Mouse (Mus musculus): Measurements from ENCODE around the gene Slc9a7.
A peak's percentile ranks its signal among the peaks of the same experiment; 100 is the strongest.

Slc9a7 gene

GRCm38 (mm10) chrX:20291282-20292039, at the start of gene Slc9a7:
TSS of gene Slc9a7 (minus strand) at chrX:20291807.
- Histone ChIP-seq H3K36me3 (ENCODE audit: control insufficient read depth, insufficient read depth, low read length, poor library complexity, severe bottlenecking) (no peaks in the 10 kb centered on the region), H3K27me3 (ENCODE audit: control insufficient read depth, insufficient read depth, low read length, poor library complexity, severe bottlenecking) (no peaks in the 10 kb centered on the region)
- peak; percentile 84 for DNase-seq (ENCODE audit: low read depth, low spot score)

GRCm38 (mm10) chrX:20335722-20336121, 44.1 kb upstream of the Slc9a7 start:
- peak; percentile 76 for DNase-seq (ENCODE audit: low read depth, low spot score)
- Histone ChIP-seq H3K36me3 (ENCODE audit: control insufficient read depth, insufficient read depth, low read length, poor library complexity, severe bottlenecking) (no peaks in the 10 kb centered on the region), H3K27me3 (ENCODE audit: control insufficient read depth, insufficient read depth, low read length, poor library complexity, severe bottlenecking) (no peaks in the 10 kb centered on the region)

- no peaks in the 10 kb centered on the region for H3K36me3 ChIP-seq (ENCODE audit: control insufficient read depth, insufficient read depth, low read length, poor library complexity, severe bottlenecking)
- DNase-seq (ENCODE audit: low read depth, low spot score) = no peak
- no peaks in the 10 kb centered on the region for H3K27me3 ChIP-seq (ENCODE audit: control insufficient read depth, insufficient read depth, low read length, poor library complexity, severe bottlenecking)
These were observed 41.1 kb upstream of the Slc9a7 start for GRCm38 (mm10) chrX:20332756-20333155.

GRCm38 (mm10) chrX:20307215-20307614, 15.6 kb upstream of the Slc9a7 start:
- no peaks in the 10 kb centered on the region for H3K36me3 ChIP-seq (ENCODE audit: control insufficient read depth, insufficient read depth, low read length, poor library complexity, severe bottlenecking)
- no peaks in the 10 kb centered on the region for H3K27me3 ChIP-seq (ENCODE audit: control insufficient read depth, insufficient read depth, low read length, poor library complexity, severe bottlenecking)
- peak; percentile 72 for DNase-seq (ENCODE audit: low read depth, low spot score)

- Histone ChIP-seq H3K36me3 (ENCODE audit: control insufficient read depth, insufficient read depth, low read length, poor library complexity, severe bottlenecking) (no peaks in the 10 kb centered on the region), H3K27me3 (ENCODE audit: control insufficient read depth, insufficient read depth, low read length, poor library complexity, severe bottlenecking) (no peaks in the 10 kb centered on the region)
- no peak for DNase-seq (ENCODE audit: low read depth, low spot score)
These were observed 14.3 kb upstream of the Slc9a7 start for GRCm38 (mm10) chrX:20305941-20306340.

- no peaks in the 10 kb centered on the region for H3K36me3 ChIP-seq (ENCODE audit: control insufficient read depth, insufficient read depth, low read length, poor library complexity, severe bottlenecking)
These were observed 11.7 kb upstream of the Slc9a7 start for GRCm38 (mm10) chrX:20303280-20303679.

GRCm38 (mm10) chrX:20292040-20292417, 422 bp upstream of the Slc9a7 start:
- Histone ChIP-seq H3K36me3 (ENCODE audit: control insufficient read depth, insufficient read depth, low read length, poor library complexity, severe bottlenecking) (no peaks in the 10 kb centered on the region), H3K27me3 (ENCODE audit: control insufficient read depth, insufficient read depth, low read length, poor library complexity, severe bottlenecking) (no peaks in the 10 kb centered on the region)
- DNase-seq (ENCODE audit: low read depth, low spot score) = no peak

More at GRCm38 (mm10) chrX:20303280-20303679, 11.7 kb upstream of the Slc9a7 start:
- no peaks in the 10 kb centered on the region for H3K27me3 ChIP-seq (ENCODE audit: control insufficient read depth, insufficient read depth, low read length, poor library complexity, severe bottlenecking)
- DNase-seq (ENCODE audit: low read depth, low spot score) = no peak

- H3K36me3 ChIP-seq (ENCODE audit: control insufficient read depth, insufficient read depth, low read length, poor library complexity, severe bottlenecking) = no peaks in the 10 kb centered on the region
- no peaks in the 10 kb centered on the region for H3K27me3 ChIP-seq (ENCODE audit: control insufficient read depth, insufficient read depth, low read length, poor library complexity, severe bottlenecking)
- DNase-seq (ENCODE audit: low read depth, low spot score) = peak; percentile 63
These were observed 892 bp downstream of the Slc9a7 start for GRCm38 (mm10) chrX:20290715-20291114.

- DNase-seq (ENCODE audit: low read depth, low spot score) = peak; percentile 58
- Histone ChIP-seq H3K36me3 (ENCODE audit: control insufficient read depth, insufficient read depth, low read length, poor library complexity, severe bottlenecking) (no peaks in the 10 kb centered on the region), H3K27me3 (ENCODE audit: control insufficient read depth, insufficient read depth, low read length, poor library complexity, severe bottlenecking) (no peaks in the 10 kb centered on the region)
These were observed 2.9 kb downstream of the Slc9a7 start for GRCm38 (mm10) chrX:20288674-20289073.

GRCm38 (mm10) chrX:20286254-20286653, 5.4 kb downstream of the Slc9a7 start:
- no peaks in the 10 kb centered on the region for H3K27me3 ChIP-seq (ENCODE audit: control insufficient read depth, insufficient read depth, low read length, poor library complexity, severe bottlenecking)
- DNase-seq (ENCODE audit: low read depth, low spot score) = no peak
- no peaks in the 10 kb centered on the region for H3K36me3 ChIP-seq (ENCODE audit: control insufficient read depth, insufficient read depth, low read length, poor library complexity, severe bottlenecking)

GRCm38 (mm10) chrX:20279424-20279823, 12.2 kb downstream of the Slc9a7 start:
- peak; percentile 18 for DNase-seq (ENCODE audit: low read depth, low spot score)
- no peaks in the 10 kb centered on the region for H3K36me3 ChIP-seq (ENCODE audit: control insufficient read depth, insufficient read depth, low read length, poor library complexity, severe bottlenecking)

GRCm38 (mm10) chrX:20273854-20274253, 17.8 kb downstream of the Slc9a7 start:
- Histone ChIP-seq H3K27me3 (ENCODE audit: control insufficient read depth, insufficient read depth, low read length, poor library complexity, severe bottlenecking) (no peaks in the 10 kb centered on the region), H3K36me3 (ENCODE audit: control insufficient read depth, insufficient read depth, low read length, poor library complexity, severe bottlenecking) (no peaks in the 10 kb centered on the region)
- DNase-seq (ENCODE audit: low read depth, low spot score) = peak; percentile 54

More at GRCm38 (mm10) chrX:20279424-20279823, 12.2 kb downstream of the Slc9a7 start:
- no peaks in the 10 kb centered on the region for H3K27me3 ChIP-seq (ENCODE audit: control insufficient read depth, insufficient read depth, low read length, poor library complexity, severe bottlenecking)

- peak; percentile 43 for DNase-seq (ENCODE audit: low read depth, low spot score)
- no peaks in the 10 kb centered on the region for H3K27me3 ChIP-seq (ENCODE audit: control insufficient read depth, insufficient read depth, low read length, poor library complexity, severe bottlenecking)
- H3K36me3 ChIP-seq (ENCODE audit: control insufficient read depth, insufficient read depth, low read length, poor library complexity, severe bottlenecking) = no peaks in the 10 kb centered on the region
These were observed 19.6 kb downstream of the Slc9a7 start for GRCm38 (mm10) chrX:20271980-20272379.

GRCm38 (mm10) chrX:20269980-20270379, 21.6 kb downstream of the Slc9a7 start:
- no peak for DNase-seq (ENCODE audit: low read depth, low spot score)
- Histone ChIP-seq H3K36me3 (ENCODE audit: control insufficient read depth, insufficient read depth, low read length, poor library complexity, severe bottlenecking) (no peaks in the 10 kb centered on the region), H3K27me3 (ENCODE audit: control insufficient read depth, insufficient read depth, low read length, poor library complexity, severe bottlenecking) (no peaks in the 10 kb centered on the region)

GRCm38 (mm10) chrX:20264370-20264769, 27.2 kb downstream of the Slc9a7 start:
- DNase-seq (ENCODE audit: low read depth, low spot score) = no peak
- no peaks in the 10 kb centered on the region for H3K36me3 ChIP-seq (ENCODE audit: control insufficient read depth, insufficient read depth, low read length, poor library complexity, severe bottlenecking)
- no peaks in the 10 kb centered on the region for H3K27me3 ChIP-seq (ENCODE audit: control insufficient read depth, insufficient read depth, low read length, poor library complexity, severe bottlenecking)

- Histone ChIP-seq H3K36me3 (ENCODE audit: control insufficient read depth, insufficient read depth, low read length, poor library complexity, severe bottlenecking) (no peaks in the 10 kb centered on the region), H3K27me3 (ENCODE audit: control insufficient read depth, insufficient read depth, low read length, poor library complexity, severe bottlenecking) (no peaks in the 10 kb centered on the region)
- peak; percentile 51 for DNase-seq (ENCODE audit: low read depth, low spot score)
These were observed 63.5 kb downstream of the Slc9a7 start for GRCm38 (mm10) chrX:20228102-20228501.

Data from splenic B cell, adult 2 months (primary cell).